Mouse (Mus musculus) skeletal muscle tissue, adult 2 months (tissue): ENCODE data around the gene Slc25a5.

Source experiments
- DNase-seq: peaks from one replicate; pipeline ENCODE4 v3.0.0-alpha.2; 2012; ENCODE audit warnings: low read depth, low spot score

Gene Slc25a5

DNA sequence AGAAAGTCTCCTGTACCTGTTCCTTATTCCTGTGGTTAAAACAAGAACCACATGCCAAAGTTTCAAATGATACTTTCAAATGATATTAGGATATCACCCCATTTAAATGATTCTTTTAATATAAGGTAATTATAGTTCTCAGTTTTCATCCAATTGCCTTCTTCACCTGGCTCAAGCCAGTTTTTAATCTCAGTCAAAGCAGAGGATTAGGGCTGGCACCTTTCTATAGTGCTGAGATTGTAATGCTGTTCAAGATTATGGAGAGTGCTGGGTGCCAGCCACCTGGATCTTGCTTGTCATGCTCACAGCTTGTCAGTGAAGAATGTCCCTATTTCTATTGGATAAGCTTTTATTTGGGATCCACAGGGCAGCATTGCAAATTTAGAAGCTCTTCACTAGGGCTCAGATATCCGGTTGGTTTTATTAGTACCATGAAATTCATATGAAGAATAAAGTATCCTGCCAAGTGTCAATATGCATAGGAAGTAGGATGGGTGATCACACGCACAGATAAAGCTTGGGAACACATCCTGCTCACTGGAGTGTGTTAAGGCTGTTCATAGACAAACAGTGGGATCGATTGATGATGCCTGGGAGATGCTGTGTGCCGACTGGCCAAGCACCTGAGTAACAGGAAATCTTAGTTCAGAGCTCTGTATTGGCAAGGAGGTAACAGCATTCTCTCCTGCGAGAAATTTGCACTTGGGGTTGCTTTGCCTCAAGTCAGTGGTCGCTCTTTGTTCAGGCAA is 3.9 kb downstream of the Slc25a5 start:
- no peak for DNase-seq

GRCm38 (mm10) chrX:36803189-36803588 is 7.7 kb downstream of the Slc25a5 start:
- DNase-seq = no peak

- peak; percentile 62 for DNase-seq
Observed at GRCm38 (mm10) chrX:36804196-36804595, 8.7 kb downstream of the Slc25a5 start.

DNA sequence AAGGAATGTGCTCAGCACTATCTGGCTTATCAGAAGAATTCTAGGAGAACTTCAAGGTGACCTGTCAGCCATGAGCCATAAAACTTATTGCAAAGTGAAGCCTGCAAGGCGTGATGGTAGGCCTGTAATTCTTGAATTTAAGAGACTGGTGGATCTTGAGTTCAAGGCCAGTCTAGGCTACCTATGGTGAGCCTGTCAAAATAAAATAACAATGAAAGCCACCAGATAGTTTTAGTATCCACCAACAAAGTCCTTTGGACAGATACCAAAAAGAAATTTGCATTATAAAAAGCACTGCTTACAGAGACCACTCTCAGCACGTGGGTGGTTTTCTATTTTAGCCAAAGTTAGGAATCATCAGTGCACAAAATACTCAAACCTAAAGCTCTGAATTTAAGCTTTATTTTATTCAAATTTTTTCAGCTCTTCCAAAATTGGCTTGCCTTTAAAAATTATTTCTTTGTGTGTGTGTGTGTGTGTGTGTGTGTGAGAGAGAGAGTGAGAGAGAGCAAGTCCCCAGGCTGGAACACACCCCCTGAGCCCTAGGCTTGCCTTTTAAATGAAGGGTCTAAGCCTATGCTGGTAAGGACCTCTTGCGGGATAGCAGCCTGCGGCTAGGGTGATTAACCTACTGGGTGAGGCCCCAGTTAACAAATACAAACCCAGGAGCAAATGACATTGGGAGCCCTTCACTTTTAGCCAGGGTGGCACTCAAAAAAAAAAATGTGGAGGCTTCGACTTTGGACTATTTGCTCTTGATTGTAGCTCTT is 10.2 kb downstream of the Slc25a5 start:
- DNase-seq = no peak

DNA sequence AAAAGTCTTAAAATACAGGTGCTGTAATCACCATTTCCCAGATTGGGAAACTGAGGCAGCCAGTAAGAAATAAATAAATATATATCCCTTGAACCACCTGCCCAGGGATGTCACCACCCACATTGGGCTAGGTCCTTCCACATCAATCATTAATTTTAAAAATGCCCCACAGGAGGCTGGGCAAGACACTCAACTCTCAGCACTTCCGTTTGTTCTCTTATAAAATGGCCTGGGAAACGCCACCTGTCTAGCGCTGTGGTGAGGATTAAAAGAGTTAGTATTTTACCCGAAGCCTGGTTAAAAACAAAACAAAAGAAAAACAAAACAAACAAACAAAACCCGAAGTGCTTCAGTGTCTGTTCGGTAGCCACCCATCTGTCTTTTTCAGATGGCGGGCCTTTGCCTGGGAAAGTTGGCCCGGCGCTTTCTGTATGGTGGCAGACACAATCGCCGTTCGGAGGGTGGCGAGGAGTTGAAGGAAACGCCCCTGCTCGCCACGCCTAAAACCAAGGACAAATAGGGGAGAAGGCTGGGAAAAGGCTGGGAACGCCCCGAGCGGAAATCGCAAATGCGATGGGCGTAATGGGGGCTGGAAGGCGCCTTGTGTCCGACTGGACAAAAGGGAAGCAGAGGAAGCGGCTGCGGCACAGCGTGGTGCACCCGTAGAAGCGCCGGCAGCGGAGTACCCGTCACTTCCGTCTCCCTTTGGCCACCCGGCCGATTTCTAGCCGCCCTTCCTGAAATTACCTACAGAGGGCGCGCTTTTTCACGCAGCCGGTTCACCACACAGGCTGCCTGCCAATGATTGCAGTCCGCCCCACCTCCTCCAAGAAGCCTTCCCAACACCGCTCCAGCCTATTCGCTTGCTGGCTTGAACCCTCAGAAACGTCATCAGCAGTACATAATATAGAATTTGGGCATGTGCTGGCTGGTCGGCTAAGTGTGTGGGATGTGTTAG is 12.2 kb downstream of the Slc25a5 start:
- DNase-seq = peak; percentile 87

- DNase-seq = no peak
Observed at GRCm38 (mm10) chrX:36808318-36808683, 12.8 kb downstream of the Slc25a5 start.

DNA sequence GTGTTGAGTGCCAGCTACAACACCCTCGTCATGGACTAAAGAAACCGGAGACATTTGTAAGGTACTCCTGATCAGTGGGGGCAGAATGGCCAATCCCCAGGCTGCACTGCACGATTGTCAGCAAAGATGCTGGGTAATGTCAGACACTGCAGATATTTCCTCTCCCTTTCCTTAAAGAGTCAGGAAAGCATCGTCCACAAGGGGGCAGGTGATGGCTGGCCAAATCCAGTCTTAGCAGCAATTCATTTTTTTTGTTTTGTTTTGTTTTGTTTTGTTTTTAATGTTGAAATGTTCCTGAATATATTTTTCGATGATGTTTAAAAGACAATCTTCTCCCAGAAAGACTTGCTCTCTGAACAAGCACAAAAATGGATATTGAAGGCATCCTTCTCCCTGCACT is 15.9 kb downstream of the Slc25a5 start:
- DNase-seq = no peak

DNA sequence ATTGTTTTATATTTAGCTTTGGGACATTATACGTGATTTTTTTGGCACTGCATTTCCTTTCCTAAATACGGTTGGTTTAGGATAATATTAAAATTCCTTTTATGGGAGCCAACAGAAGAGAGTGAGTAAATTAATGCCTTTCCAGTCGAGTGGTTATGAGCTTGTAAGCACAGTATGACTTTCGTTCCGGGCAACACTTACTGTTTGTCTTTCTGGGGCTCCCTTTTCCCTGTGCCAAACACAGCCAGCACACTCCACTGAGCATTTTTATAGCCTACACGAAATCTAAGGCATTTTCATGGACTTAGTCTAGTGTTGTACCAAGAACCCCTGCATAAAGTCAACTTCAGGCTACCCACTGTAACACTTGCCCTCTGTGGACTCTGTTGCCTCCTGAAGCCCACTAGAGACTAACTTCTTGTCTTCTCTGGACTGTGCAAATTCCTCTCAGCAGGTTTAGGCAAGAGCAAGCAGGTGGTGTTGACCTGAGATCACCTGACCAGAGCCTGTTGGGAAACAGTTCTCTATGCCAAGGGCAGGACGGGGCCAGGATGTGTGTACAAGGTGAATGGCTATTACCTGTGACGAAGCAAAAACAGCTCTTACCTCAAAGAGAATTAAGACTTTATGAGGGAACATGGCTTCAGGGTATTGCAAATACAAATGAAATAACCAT is 18.8 kb downstream of the Slc25a5 start:
- no peak for DNase-seq

DNA sequence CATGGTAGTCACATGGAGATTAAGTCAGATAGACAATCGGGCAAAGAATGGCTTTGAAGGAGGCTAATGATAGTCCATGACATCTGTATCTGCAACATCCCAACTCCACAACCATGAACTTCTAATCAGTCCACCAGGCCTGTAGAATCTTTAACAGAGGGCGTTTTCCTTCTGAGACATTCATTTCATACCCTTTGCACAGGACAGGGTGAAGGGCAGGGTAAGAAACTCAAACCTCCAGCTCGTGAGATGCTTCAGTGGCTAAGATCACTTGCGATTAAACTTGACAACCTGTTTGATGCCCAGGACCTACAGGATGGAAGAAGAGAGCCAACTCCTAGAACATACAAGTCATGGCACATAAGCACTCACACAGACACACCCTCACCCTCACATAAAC is 19.6 kb downstream of the Slc25a5 start:
- DNase-seq = no peak

DNA sequence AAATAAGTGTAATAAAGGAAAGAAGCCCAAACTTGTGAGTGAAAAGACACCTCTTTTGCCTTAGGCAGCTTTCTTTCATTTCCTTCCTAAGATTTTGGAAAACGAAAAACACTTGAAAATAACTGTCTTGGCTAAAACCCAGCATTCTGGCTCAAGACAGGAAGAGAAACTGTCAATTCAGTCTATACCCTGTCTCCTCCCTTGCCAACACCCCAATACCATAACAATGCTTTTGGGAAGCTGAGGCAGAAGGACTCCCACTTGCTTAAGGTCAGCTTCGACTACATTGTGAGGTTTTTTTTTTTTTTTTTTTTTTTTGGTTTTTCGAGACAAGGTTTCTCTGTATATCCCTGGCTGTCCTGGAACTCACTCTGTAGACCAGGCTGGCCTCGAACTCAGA is 20.0 kb downstream of the Slc25a5 start:
- DNase-seq = no peak

DNA sequence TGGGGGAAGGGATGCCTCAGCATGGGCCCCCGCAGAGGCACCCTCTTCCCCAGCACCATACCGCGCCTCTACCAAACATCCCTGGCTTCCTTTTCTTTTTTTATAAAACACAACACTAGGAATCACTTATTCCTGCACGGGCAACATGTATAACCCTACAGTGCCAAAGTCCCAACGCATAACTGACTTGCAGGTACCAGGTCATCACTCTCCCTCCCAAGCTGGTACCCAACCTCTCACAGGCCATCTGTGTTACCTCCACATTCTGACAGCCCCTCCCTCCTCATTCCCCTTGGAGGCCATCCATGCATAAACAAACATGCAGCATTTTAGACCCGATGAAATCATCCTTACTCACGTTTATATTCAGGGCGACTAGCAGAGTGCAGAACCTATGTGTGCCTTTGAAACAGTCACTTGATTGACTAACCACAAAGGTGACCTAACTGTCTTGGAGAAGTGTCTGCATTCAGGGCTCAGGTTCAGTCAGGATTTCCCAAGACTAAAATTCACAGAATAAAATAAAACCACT is 21.0 kb downstream of the Slc25a5 start:
- DNase-seq = no peak

- no peak for DNase-seq
Observed at GRCm38 (mm10) chrX:36816953-36817441, 21.5 kb downstream of the Slc25a5 start.

DNA sequence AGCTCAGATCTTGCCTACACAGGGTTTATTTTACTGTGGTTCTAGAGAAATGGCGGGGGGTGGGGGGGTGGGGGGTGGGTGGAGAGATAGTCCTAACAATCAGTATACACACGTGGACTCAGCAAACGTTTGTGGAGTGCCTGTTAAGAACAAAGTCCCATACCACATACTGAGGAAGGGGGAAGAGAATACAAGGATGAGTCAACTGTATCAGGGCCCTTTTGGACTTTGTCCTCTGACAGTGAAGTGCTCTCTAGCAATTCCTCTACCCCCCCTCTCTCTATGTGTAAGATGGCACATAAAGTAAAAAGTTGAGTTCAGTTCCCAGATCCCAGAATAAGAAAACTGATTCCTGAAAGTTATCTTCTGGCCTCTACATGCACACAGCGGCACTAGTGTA is 24.1 kb downstream of the Slc25a5 start:
- DNase-seq = no peak

- DNase-seq = no peak
Observed at GRCm38 (mm10) chrX:36820201-36820600, 24.8 kb downstream of the Slc25a5 start.

- DNase-seq = no peak
Observed at GRCm38 (mm10) chrX:36823932-36824711, 28.7 kb downstream of the Slc25a5 start.

GRCm38 (mm10) chrX:36825032-36825431 is 29.6 kb downstream of the Slc25a5 start:
- DNase-seq = no peak

DNA sequence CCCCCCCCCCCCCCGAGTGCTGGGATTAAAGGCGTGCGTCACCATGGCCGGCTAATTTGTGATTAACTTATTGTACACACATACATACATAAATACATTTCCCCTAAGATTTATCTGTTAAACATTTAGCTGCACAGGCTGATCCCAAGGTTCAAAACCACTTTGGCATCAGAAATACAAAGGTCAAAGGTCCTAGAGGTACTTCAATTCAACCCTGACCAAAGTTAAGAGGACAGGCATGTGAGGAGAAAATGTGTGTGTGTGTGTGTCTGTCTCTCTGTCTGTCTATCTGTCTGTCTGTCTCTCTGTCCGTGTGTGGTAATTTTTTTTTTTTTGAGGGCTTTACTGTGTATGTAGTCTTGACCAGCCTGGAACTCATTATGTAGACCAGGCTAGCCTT is 31.4 kb downstream of the Slc25a5 start:
- no peak for DNase-seq

GRCm38 (mm10) chrX:36830271-36830670 is 34.8 kb downstream of the Slc25a5 start:
- peak; percentile 66 for DNase-seq

DNA sequence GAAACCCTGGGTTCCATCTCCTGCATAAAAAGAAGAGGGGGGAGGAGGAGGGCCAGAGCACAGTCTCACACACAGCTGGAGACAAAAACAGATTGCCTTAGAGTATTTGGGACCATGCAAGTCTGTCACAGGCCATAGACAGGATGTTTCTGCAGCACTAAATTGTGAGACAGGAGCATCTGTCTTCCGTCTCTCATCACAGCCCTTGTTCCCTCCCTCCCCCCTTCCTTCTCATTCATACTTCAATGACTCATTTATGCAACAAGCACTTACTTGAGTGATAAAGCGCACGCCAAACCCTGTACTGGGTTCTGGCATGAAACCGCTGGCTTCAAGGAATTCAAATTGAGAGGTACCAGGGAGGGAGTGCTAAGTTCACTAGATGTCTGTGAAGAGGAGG is 36.2 kb downstream of the Slc25a5 start:
- DNase-seq = no peak

GRCm38 (mm10) chrX:36833397-36834084 is 38.1 kb downstream of the Slc25a5 start:
- peak; percentile 25 for DNase-seq
